In genomic region chr3:93553765-93554378, GRCm38 (mm10) we compare ENCODE assay signal across 9 mouse cellular contexts. TPM values are rescaled to one million over a fixed set of nuclear protein-coding genes. Genes with fewer than 3 reads are reported as not detected.
A peak's percentile ranks its signal among the peaks of the same experiment; 100 is the strongest.
DNase-seq lines count a peak whose midpoint lies in the region; ATAC-seq and TF ChIP-seq lines count a peak whose summit lies in the region.
"Had no signal": no experiment of that assay in that cellular context is flagged by ENCODE, and none has a peak within 500 bp of the region (broad histone marks: within the 10 kb centered on the region; RNA-seq: fewer than 3 reads in every experiment).

No protein-coding gene starts in this region.

- no peaks in the 10 kb centered on the region for H3K27me3 ChIP-seq in liver, adult 2 months (ENCODE audit: control insufficient read depth, insufficient read depth, low read length)
- H3K27me3 ChIP-seq in embryonic facial prominence, embryonic 14.5 days (replicated peaks; ENCODE audit: control insufficient read depth, insufficient read depth, low read length) = no peaks in the 10 kb centered on the region
- H3K27me3 ChIP-seq in hindbrain, embryonic 15.5 days = 0 out of 2 replicates have a peak, but pooled peaks cover 5% of the 10 kb centered on the region
- H3K27me3 ChIP-seq in neural tube, embryonic 12.5 days (replicated peaks) = peaks cover 8% of the 10 kb centered on the region
- H3K27me3 ChIP-seq: liver, embryonic 13.5 days had no signal

- no peak for ATAC-seq in embryonic facial prominence, embryonic 14.5 days (ENCODE audit: low read depth)
- no peak for ATAC-seq in hindbrain, embryonic 15.5 days (ENCODE audit: low FRiP score, low read depth)
- ATAC-seq in neural tube, embryonic 12.5 days (ENCODE audit: low FRiP score, low read depth) = no peak

- H3K9ac ChIP-seq in liver, adult 2 months (ENCODE audit: low read depth, low read length) = no peak overlapping the region
- H3K9ac ChIP-seq in embryonic facial prominence, embryonic 14.5 days (ENCODE audit: low read depth, low read length) = no peak overlapping the region
- H3K9ac ChIP-seq in hindbrain, embryonic 15.5 days = no peak overlapping the region
- H3K9ac ChIP-seq in neural tube, embryonic 12.5 days = no peak overlapping the region

- peak; percentile 58 for DNase-seq in liver, adult 2 months (ENCODE audit: extremely low read depth, low read depth, low spot score)
- DNase-seq in liver = no peak
- DNase-seq in embryonic facial prominence, embryonic 14.5 days (ENCODE audit: low spot score) = peak; percentile 61
- no peak for DNase-seq in left cerebral cortex, adult 9 months (ENCODE audit: low spot score in 2 of 2)
- no peak for DNase-seq in left cerebral cortex, postnatal 14 days (ENCODE audit: low spot score in 2 of 2)
- no peak for DNase-seq in embryo, embryonic 9.5 days (ENCODE audit: extremely low spot score)
- DNase-seq: liver, embryonic 13.5 days had no signal

- intact Hi-C loops in left cerebral cortex, postnatal 14 days (cut with DNase I) = no loop called here

- TF ChIP-seq CTCF in liver, adult 2 months (IDR thresholded peaks at IDR 0.05; ENCODE audit: low read depth, low read length) = no peak

- peak overlapping the region; percentile 77 for H3K4me2 ChIP-seq in embryonic facial prominence, embryonic 14.5 days (ENCODE audit: low read depth, low read length)
- H3K4me2 ChIP-seq in hindbrain, embryonic 15.5 days = peak overlapping the region; percentile 98
- peak overlapping the region; percentile 89; the same call in 1 of the 2 replicates for H3K4me2 ChIP-seq in neural tube, embryonic 12.5 days (replicated peaks)

- H3K36me3 ChIP-seq in liver, adult 2 months (ENCODE audit: control insufficient read depth, insufficient read depth, low read length) = peaks cover 4% of the 10 kb centered on the region; the same call in 1 of the 2 replicates
- no peaks in the 10 kb centered on the region for H3K36me3 ChIP-seq in embryonic facial prominence, embryonic 14.5 days (ENCODE audit: control insufficient read depth, insufficient read depth, low read length)
- no peaks in the 10 kb centered on the region for H3K36me3 ChIP-seq in hindbrain, embryonic 15.5 days
- no peaks in the 10 kb centered on the region for H3K36me3 ChIP-seq in neural tube, embryonic 12.5 days
- H3K36me3 ChIP-seq: liver, embryonic 13.5 days had no signal

- no peak overlapping the region for H3K4me3 ChIP-seq in liver, adult 2 months (ENCODE audit: insufficient read depth, low read depth, low read length)
- H3K4me3 ChIP-seq in embryonic facial prominence, embryonic 14.5 days (ENCODE audit: low read depth, low read length) = no peak overlapping the region; the same call in 1 of the 2 replicates
- no peak overlapping the region for H3K4me3 ChIP-seq in hindbrain, embryonic 15.5 days
- no peak overlapping the region for H3K4me3 ChIP-seq in neural tube, embryonic 12.5 days

- H3K79me2 ChIP-seq in liver, adult 2 months (ENCODE audit: control insufficient read depth, insufficient read depth, low read length) = peaks cover 20% of the 10 kb centered on the region; the same call in 1 of the 2 replicates

- peaks cover 24% of the 10 kb centered on the region for H3K4me1 ChIP-seq in liver, adult 2 months (ENCODE audit: control insufficient read depth, insufficient read depth, low read length)
- H3K4me1 ChIP-seq in embryonic facial prominence, embryonic 14.5 days (ENCODE audit: control insufficient read depth, insufficient read depth, low read length) = peaks cover 49% of the 10 kb centered on the region
- peaks cover 6% of the 10 kb centered on the region for H3K4me1 ChIP-seq in hindbrain, embryonic 15.5 days (replicated peaks)
- H3K4me1 ChIP-seq in neural tube, embryonic 12.5 days = peaks cover 7% of the 10 kb centered on the region; the same call in 1 of the 2 replicates

- no peak for TF ChIP-seq POLR2A in liver, adult 2 months (IDR thresholded peaks at IDR 0.05; ENCODE audit: extremely low read depth, insufficient read depth, low read length)

- 35% methylated on average over 9 of the region's 9 CpGs for WGBS in liver, adult 2 months
- 46% methylated on average over 9 of the region's 9 CpGs for WGBS in embryonic facial prominence, embryonic 14.5 days
- 69% methylated on average over 9 of the region's 9 CpGs for WGBS in hindbrain, embryonic 15.5 days
- WGBS in neural tube, embryonic 12.5 days = 73% methylated on average over 9 of the region's 9 CpGs

- no peaks in the 10 kb centered on the region for H3K9me3 ChIP-seq in embryonic facial prominence, embryonic 14.5 days (ENCODE audit: control insufficient read depth, low read length)
- no peaks in the 10 kb centered on the region for H3K9me3 ChIP-seq in hindbrain, embryonic 15.5 days
- H3K9me3 ChIP-seq in neural tube, embryonic 12.5 days = no peaks in the 10 kb centered on the region
- H3K9me3 ChIP-seq: liver, embryonic 13.5 days had no signal

- peak overlapping the region; percentile 85 for H3K27ac ChIP-seq in liver, adult 2 months (replicated peaks; ENCODE audit: insufficient read depth, low read depth, low read length)
- H3K27ac ChIP-seq in embryonic facial prominence, embryonic 14.5 days (replicated peaks; ENCODE audit: low read depth, low read length) = peak overlapping the region; percentile 87
- H3K27ac ChIP-seq in hindbrain, embryonic 15.5 days (replicated peaks) = no peak overlapping the region; the same call in 1 of the 2 replicates
- H3K27ac ChIP-seq in neural tube, embryonic 12.5 days = no peak overlapping the region

RNA-seq across cellular contexts. Expression of gene S100a10, which starts 1.0 kb away (rescaled TPM):
- 147 and 292 TPM in 2 replicates for total RNA-seq in liver, adult 2 months (2014; rRNA removed)
- 80.0 and 88.2 TPM in 2 replicates for polyA plus RNA-seq in liver, adult 2 months (2012; rRNA removed)
- 687 and 752 TPM in 2 replicates for polyA plus RNA-seq in embryonic facial prominence, embryonic 14.5 days (2014; fragmentation: Nextera tagmentation; extraction: Ambion mirVana)
- polyA plus RNA-seq in hindbrain, embryonic 15.5 days (2015; fragmentation: Nextera tagmentation; extraction: Ambion mirVana) = 168 and 205 TPM in 2 replicates
- 248 and 305 TPM in 2 replicates for polyA plus RNA-seq in neural tube, embryonic 12.5 days (2016; fragmentation: Nextera tagmentation; extraction: Ambion mirVana)
- total RNA-seq in left cerebral cortex, postnatal 14 days (2021) = 10 to 100 TPM; 35.8 to 37.2 TPM

RNA-seq across cellular contexts. Expression of gene S100a11, which starts 33.6 kb away (rescaled TPM):
- total RNA-seq in liver, adult 2 months (2014; rRNA removed) = 3.0 and 5.4 TPM in 2 replicates
- 3.4 and 4.3 TPM in 2 replicates for polyA plus RNA-seq in liver, adult 2 months (2012; rRNA removed)
- polyA plus RNA-seq in embryonic facial prominence, embryonic 14.5 days (2014; fragmentation: Nextera tagmentation; extraction: Ambion mirVana) = 1,533 and 1,735 TPM in 2 replicates
- 206 and 231 TPM in 2 replicates for polyA plus RNA-seq in hindbrain, embryonic 15.5 days (2015; fragmentation: Nextera tagmentation; extraction: Ambion mirVana)
- polyA plus RNA-seq in neural tube, embryonic 12.5 days (2016; fragmentation: Nextera tagmentation; extraction: Ambion mirVana) = 324 and 328 TPM in 2 replicates
- total RNA-seq in left cerebral cortex, postnatal 14 days (2021) = 10 to 100 TPM; 16.7 to 17.7 TPM

Comparison
In these comparisons a context has a peak if more than half of its experiments do, and no peak if none do; other contexts are left out.
1. DNase-seq: peak in liver, adult 2 months (single experiment) and embryonic facial prominence, embryonic 14.5 days (single experiment); none in liver (single experiment), left cerebral cortex, adult 9 months (0 of 2), left cerebral cortex, postnatal 14 days (0 of 2) and embryo, embryonic 9.5 days (single experiment).
2. H3K27ac ChIP-seq: peak in liver, adult 2 months (single experiment) and embryonic facial prominence, embryonic 14.5 days (single experiment); none in hindbrain, embryonic 15.5 days (single experiment) and neural tube, embryonic 12.5 days (single experiment).
3. RNA of gene S100a11, which starts 33.6 kb away (polyA plus RNA-seq): 1,533 to 1,735 TPM in embryonic facial prominence, embryonic 14.5 days, 324 to 328 TPM in neural tube, embryonic 12.5 days and 206 to 231 TPM in hindbrain, embryonic 15.5 days; 3.4 to 4.3 TPM in liver, adult 2 months; every median in the first group is over 10 times any median in the second.
4. Peak in every context shown above with its lines, with median percentiles within 50 percentile points of each other: H3K4me2 ChIP-seq.